Mouse (Mus musculus) CH12.LX (cell line): Measurements from ENCODE around the gene Arl6ip5.

Source experiments
- CTCF ChIP-seq, 2 experiments: IDR thresholded peaks in 1 of 2; conservative IDR thresholded peaks in 1 of 2; 2 replicates each; pipeline ENCODE4 v1.5.1; 2011 to 2012; ENCODE audit warnings: low read depth in 2 of 2, low read length in 2 of 2, improper control_type of control experiment in 1 of 2, inconsistent platforms in 1 of 2, mild to moderate bottlenecking in 1 of 2, moderate library complexity in 1 of 2
- EP300 ChIP-seq: IDR thresholded peaks from 2 replicates; pipeline ENCODE4 v1.6.1; 2011; ENCODE audit warnings: low read length, improper control_type of control experiment
- IRF4 ChIP-seq: IDR thresholded peaks from 2 replicates; pipeline ENCODE4 v1.6.1; 2014; ENCODE audit warnings: low read depth, mild to moderate bottlenecking, inconsistent platforms, low read length, improper control_type of control experiment
- MAX ChIP-seq: IDR thresholded peaks from 2 replicates; pipeline ENCODE4 v1.6.1; 2011; ENCODE audit warnings: low read length, improper control_type of control experiment
- NELFE ChIP-seq: IDR thresholded peaks from 2 replicates; pipeline ENCODE4 v1.6.1; 2011; ENCODE audit warnings: low read depth, low read length, improper control_type of control experiment
- UBTF ChIP-seq: IDR thresholded peaks from 2 replicates; pipeline ENCODE4 v1.6.1; 2012; ENCODE audit warnings: low read depth, mild to moderate bottlenecking, inconsistent platforms, low read length, improper control_type of control experiment, moderate library complexity
- USF1 ChIP-seq: IDR thresholded peaks from 2 replicates; pipeline ENCODE4 v1.6.1; 2014; ENCODE audit warnings: low read depth, mild to moderate bottlenecking, inconsistent platforms, low read length, improper control_type of control experiment

DNA sequence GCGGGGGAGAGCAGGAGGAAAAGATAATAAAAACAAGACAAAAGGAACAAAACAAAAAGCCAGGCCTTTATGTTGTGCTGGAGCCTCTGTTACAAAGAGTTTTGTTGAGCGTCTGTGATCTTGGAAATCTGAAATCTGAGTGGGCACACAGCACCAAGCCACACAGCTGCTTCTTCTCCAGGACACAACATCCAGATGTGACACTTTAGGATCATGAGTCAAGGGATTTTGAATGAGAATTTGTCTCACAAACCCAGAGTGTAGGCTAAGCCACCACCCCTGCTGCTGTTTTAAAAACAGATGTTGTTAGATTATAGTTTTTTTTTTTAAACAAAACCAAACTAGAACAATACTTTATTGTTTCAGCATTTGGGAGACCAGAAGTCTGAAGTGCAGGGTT is 61.9 kb downstream of the Arl6ip5 start:
- TF ChIP-seq CTCF (conservative IDR thresholded peaks at IDR 0.05 in 1 of 2, IDR thresholded peaks at IDR 0.05 in 1 of 2; ENCODE audit: low read depth in 2 of 2, low read length in 2 of 2) (no peak), MAX (no peak), USF1 (no peak), EP300 (no peak), UBTF (no peak), NELFE (no peak), IRF4 (no peak)
